Mouse (Mus musculus) gastrocnemius, postnatal 36 days (tissue): ENCODE results near the gene Krt13. TPM values are rescaled to one million over a fixed set of nuclear protein-coding genes. Genes with fewer than 3 reads are reported as not detected.

Experiments
- DNase-seq, 2 experiments: peaks; one replicate each; pipeline ENCODE4 v3.0.0; 2022
- intact Hi-C: fragments of 180-260 bp; cut with DNase I; formaldehyde crosslinking; loops from one replicate; pipeline ENCODE4 v1.15.1; 2025
- total RNA-seq, 2 experiments: library from RNA; stranded (reverse); gene quantifications; 2 replicates each; pipeline ENCODE4 v1.2.3; 2021

Gene Krt13
- total RNA-seq, 2 experiments from 2014 or later = not detected

DNA sequence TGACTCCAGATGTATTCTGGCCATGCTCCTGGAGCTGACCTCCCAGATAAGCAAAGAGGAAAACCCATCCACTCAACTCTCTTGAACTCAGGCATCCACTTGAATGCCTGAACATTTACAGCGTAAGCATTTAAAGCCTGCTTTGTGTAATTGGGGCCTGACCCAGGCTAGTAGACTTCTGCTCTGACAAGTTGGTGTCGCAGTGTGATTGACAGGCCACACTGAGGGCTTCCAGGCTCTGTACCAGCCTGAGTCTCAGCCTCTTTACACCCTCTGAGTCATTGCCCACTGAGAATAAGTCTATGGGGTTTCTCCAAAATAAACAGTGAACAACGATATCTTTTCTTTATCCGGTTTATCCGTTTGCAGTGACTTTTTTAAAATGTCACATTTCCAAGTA, 1.0 kb downstream of the Krt13 start:
- no peak for DNase-seq
- intact Hi-C loops = no loop called here

DNA sequence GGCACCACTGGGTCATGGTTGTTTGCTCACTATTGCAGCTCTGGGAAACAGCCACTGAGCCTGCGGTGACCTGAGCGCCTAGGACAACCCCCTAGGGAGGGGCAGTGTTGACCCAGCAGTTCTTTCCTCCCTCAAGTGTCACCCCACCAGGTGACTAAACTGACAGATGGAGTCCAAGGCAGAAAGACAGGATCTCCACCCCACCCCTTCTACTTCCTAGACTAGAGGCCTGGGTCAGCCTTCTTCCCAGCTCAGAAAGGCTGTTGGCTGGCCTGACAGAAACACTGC, 7.7 kb downstream of the Krt13 start:
- no peak for DNase-seq
- intact Hi-C loops = no loop called here

DNA sequence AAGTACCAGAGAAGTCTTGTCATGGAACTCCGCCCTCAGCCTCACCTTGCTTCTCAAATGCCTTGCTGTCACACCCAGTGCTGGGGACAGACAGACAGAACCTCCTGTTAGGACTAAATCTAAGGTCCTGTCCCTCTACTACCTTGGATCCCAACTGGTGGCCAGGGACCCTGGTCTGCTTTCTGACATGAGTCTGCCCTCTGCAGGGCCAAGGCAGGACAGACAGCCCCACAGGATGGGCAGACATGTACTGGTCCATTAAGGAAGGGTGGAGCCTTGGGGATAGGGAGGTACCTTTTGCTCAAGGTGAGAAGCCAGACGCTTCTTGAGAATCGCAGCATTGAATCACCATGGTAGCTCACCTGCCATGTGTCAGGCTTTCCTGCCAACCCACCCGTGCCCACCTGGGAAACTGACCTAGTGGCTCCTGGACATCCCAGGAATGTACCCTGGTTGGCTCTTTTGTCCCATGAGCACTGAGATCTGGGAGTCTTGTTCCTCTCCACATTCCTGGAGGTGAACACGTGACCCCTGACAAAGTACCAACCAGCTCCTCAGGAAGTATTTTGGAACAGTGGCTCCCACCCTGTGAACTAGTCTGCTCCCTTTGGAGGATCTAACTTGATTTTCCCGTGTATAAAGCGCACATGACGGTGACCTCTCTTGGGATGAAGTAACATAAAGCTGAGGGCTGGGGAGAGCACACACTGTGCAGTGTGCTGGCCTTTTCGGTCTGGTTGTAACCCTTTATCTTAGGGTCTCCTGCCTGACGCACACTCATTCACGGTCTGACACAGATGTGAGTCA, 8.2 kb downstream of the Krt13 start:
- no peak for DNase-seq
- intact Hi-C loops = no loop called here

- DNase-seq = no peak
- intact Hi-C loops = no loop called here
Observed at GRCm38 (mm10) chr11:100105576-100106122, 15.7 kb downstream of the Krt13 start, which contains the start of gene Krt36. TSS of gene Krt36 (minus strand) at chr11:100105626.

- DNase-seq = no peak
- intact Hi-C loops = no loop called here
Observed at GRCm38 (mm10) chr11:100102693-100103429, 18.5 kb downstream of the Krt13 start.

DNA sequence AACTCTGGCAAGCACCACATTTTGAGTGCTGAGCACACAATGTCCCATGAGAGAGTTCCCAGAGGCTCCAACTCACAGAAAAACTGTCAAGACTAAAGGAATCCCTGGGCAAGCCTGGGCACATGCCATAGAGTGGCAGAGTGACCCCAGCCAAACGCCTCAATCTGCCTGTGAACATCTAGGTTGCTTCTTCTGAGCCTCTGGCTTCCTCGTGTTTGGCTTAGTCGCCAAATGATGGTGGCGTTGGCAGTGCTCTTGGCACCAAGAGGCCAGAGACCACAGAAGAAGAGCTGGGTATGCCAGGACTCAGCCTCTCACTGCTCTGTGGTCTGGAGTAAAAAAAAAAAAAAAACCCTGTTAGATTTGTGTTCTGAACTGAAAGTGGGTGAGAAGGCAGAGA, 21.0 kb downstream of the Krt13 start:
- DNase-seq = no peak
- intact Hi-C loops = no loop called here

DNA sequence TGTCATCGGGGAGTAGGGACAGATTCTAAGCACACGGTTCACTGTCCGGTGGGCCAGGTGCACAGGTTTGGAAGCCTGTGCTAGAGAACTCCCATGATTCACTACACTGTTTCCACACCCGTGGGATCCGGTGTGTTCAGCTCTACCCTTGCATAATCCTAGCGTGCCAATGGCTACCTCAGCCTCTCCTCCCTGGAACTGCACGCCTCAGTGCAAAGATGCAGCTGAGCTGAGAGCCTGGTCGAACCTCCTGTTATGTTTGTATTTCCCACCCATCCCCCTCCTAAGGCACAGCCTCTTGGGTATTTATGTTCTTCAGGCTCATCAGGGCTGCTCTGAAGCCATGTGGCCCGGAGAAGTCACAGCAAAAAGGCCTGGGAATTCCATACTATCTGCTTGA, 23.5 kb downstream of the Krt13 start:
- DNase-seq = no peak
- intact Hi-C loops = no loop called here

DNA sequence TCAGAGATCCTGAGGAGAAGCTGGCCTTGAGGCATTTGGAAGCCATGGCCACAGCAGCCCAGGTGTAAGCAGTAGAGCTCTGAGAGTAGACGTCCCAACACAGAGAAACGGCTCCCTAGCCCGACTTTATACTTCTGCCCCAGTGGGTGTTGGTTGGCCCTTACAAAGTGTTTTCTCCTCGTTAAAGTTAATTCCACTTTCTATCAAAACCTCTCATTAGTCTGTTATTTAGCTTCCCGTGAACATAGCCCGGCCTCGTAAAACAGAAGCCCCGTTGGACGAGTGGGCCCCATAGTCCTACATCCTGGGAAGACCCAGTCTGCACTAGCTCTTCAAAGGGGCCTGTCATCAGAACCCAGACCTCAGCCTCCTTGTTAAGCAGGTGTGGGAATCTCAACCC, 25.2 kb downstream of the Krt13 start, which contains the start of gene Krt35:
Krt35 (minus strand) TSS at position 101 of the 400 bp plus-strand sequence.
- intact Hi-C loops = no loop called here

GRCm38 (mm10) chr11:100088378-100089025, 32.9 kb downstream of the Krt13 start:
- intact Hi-C loops = no loop called here
- no peak for DNase-seq

More for the DNA sequence above, 25.2 kb downstream of the Krt13 start, which contains the start of gene Krt35:
- no peak for DNase-seq

DNA sequence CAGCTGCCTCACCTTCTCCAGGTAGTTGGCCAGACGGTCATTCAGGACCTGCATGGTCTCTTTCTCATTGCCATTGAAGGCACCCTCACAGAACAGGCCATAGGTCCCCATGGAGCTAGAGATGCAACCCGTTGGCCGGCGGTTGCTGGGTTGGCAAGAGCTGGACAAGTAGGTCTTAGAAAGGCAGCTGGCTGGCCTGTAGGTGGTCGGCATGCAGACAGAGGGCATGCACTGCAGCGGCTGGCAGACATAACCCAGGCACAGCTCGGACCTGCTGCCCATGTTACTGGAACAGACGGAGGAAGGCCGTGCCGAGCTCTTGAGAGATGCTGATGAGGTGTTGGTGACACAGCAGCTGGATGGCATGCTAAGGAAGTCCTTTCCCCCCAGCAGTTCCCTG, 33.5 kb downstream of the Krt13 start, which contains the start of gene Krt32:
Krt32 (minus strand) TSS at position 366 of the 400 bp plus-strand sequence.
- intact Hi-C loops = no loop called here
- DNase-seq = no peak

DNA sequence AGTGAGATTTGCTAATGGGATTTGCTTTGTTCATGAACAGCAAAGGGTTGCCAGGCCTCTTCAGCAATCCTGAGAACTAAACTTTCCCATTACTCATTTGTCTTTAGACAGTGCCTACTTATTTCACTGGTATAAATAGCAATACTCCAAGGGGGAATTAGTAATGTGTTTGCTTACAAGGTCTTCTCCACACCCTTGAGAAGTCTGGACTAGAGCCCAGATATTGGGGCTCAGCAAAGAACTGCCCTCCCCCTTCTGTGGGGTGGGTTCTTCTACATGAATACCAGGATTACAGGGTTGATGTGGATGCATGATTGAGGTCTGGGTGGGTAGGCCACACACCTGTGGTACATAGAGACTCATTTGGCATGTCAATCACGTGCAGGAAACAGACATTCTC, 47.5 kb downstream of the Krt13 start:
- no peak for DNase-seq

More for the DNA sequence above, 47.5 kb downstream of the Krt13 start:
- intact Hi-C loops = no loop called here

Other genes with a start within 250 kb of the Krt13 start
- gene Krtap9-1, start 248.2 kb downstream of the Krt13 start, total RNA-seq = not detected
- gene Gm11567, start 242.4 kb downstream of the Krt13 start, total RNA-seq = not detected
- gene Krtap31-1, start 213.6 kb downstream of the Krt13 start, total RNA-seq = not detected
- gene Gm11565, start 206.8 kb downstream of the Krt13 start, total RNA-seq = not detected
- not detected for gene Krtap31-2, start 185.3 kb downstream of the Krt13 start, total RNA-seq
- gene Krtap9-5, start 173.1 kb downstream of the Krt13 start, total RNA-seq = not detected
- gene Krtap29-1, start 142.5 kb downstream of the Krt13 start, total RNA-seq = not detected
- gene Krtap16-1, start 135.0 kb downstream of the Krt13 start, total RNA-seq = not detected
- not detected for gene Krtap17-1, start 127.6 kb downstream of the Krt13 start, total RNA-seq
- gene Krt33a, start 105.4 kb downstream of the Krt13 start, total RNA-seq = not detected
- not detected for gene Krt33b, start 91.7 kb downstream of the Krt13 start, total RNA-seq
- gene Krt34, start 80.0 kb downstream of the Krt13 start, total RNA-seq = not detected
- gene Krt31, start 71.0 kb downstream of the Krt13 start, total RNA-seq = not detected
- gene Krt32, start 33.3 kb downstream of the Krt13 start, total RNA-seq = not detected
- gene Krt35, start 25.3 kb downstream of the Krt13 start, total RNA-seq = not detected
- gene Krt36, start 15.9 kb downstream of the Krt13 start, total RNA-seq = not detected
- gene Krt15, start 14.4 kb upstream of the Krt13 start, total RNA-seq = not detected
- under 1 TPM; 0.41 to 0.57 TPM for gene Krt19, start 27.1 kb upstream of the Krt13 start, total RNA-seq
- gene Krt9, start 71.7 kb upstream of the Krt13 start, total RNA-seq = not detected
- gene Krt14, start 86.0 kb upstream of the Krt13 start, total RNA-seq = not detected
- not detected for gene Krt16, start 127.3 kb upstream of the Krt13 start, total RNA-seq
- under 1 TPM in 1 of 2 experiments, not detected in 1; 0.82 TPM for gene Krt17, start 139.5 kb upstream of the Krt13 start, total RNA-seq
- not detected for gene Krt42, start 148.3 kb upstream of the Krt13 start, total RNA-seq
- 1,000 to 10,000 TPM in 1 of 2 experiments, 100 to 1,000 TPM in 1; 947 to 1,138 TPM for gene Eif1, start 198.3 kb upstream of the Krt13 start, total RNA-seq
- gene Gast, start 212.8 kb upstream of the Krt13 start, total RNA-seq = not detected
- under 1 TPM in 1 of 2 experiments, not detected in 1; 0.23 TPM for gene Hap1, start 234.6 kb upstream of the Krt13 start, total RNA-seq